Mouse (Mus musculus): ENCODE data around the gene Smim9.
"Not testable (repeated sequence)": the region's sequence is repeated elsewhere in the genome, so short reads cannot be mapped to it uniquely, and the experiment has no call there.

The Smim9 gene

GRCm38 (mm10) chrX:75163670-75164069, at the start of gene Smim9:
TSS of gene Smim9 (minus strand) at chrX:75163770.
- no peak for DNase-seq

GRCm38 (mm10) chrX:75155576-75156243, 7.9 kb downstream of the Smim9 start:
- peak; percentile 43 for DNase-seq

GRCm38 (mm10) chrX:75152249-75152648, 11.3 kb downstream of the Smim9 start:
- no peak for DNase-seq

GRCm38 (mm10) chrX:75150304-75150703, 13.3 kb downstream of the Smim9 start:
- DNase-seq = no peak

GRCm38 (mm10) chrX:75148414-75148813, 15.2 kb downstream of the Smim9 start:
- DNase-seq = no peak

GRCm38 (mm10) chrX:75143124-75143555, 20.4 kb downstream of the Smim9 start:
- DNase-seq = not testable (repeated sequence)

- no peak for DNase-seq
These were observed 25.4 kb downstream of the Smim9 start for GRCm38 (mm10) chrX:75138182-75138581.

GRCm38 (mm10) chrX:75137729-75138128, 25.8 kb downstream of the Smim9 start:
- no peak for DNase-seq

- no peak for DNase-seq
These were observed 26.6 kb downstream of the Smim9 start for GRCm38 (mm10) chrX:75136938-75137337.

GRCm38 (mm10) chrX:75130467-75131160, 33.0 kb downstream of the Smim9 start, which contains the start of gene Mpp1:
TSS of gene Mpp1 (minus strand) at chrX:75131016.
- DNase-seq = peak; percentile 83

- DNase-seq = no peak
These were observed 34.1 kb downstream of the Smim9 start for GRCm38 (mm10) chrX:75129474-75129873.

GRCm38 (mm10) chrX:75128333-75128980, 35.1 kb downstream of the Smim9 start:
- peak; percentile 23 for DNase-seq

- DNase-seq = no peak
These were observed 36.7 kb downstream of the Smim9 start for GRCm38 (mm10) chrX:75126893-75127292.

GRCm38 (mm10) chrX:75125606-75126005, 38.0 kb downstream of the Smim9 start:
- no peak for DNase-seq

GRCm38 (mm10) chrX:75115550-75115949, 48.0 kb downstream of the Smim9 start:
- DNase-seq = no peak

GRCm38 (mm10) chrX:75102293-75102692, 61.3 kb downstream of the Smim9 start:
- no peak for DNase-seq

GRCm38 (mm10) chrX:75098799-75099198, 64.8 kb downstream of the Smim9 start:
- no peak for DNase-seq

- DNase-seq = no peak
These were observed 67.3 kb downstream of the Smim9 start for GRCm38 (mm10) chrX:75096163-75096770.
